Mouse (Mus musculus) hematopoietic stem cell, adult 5-6 weeks (primary cell): ENCODE results near the gene Camta1. TPM values are rescaled to one million over a fixed set of nuclear protein-coding genes. Genes with fewer than 3 reads are reported as not detected.

Experiments used
- ATAC-seq, 2 experiments: fragments of 125-278 bp in 1 of 2; replicated peaks in 1 of 2; 2 replicates each; pipeline ENCODE4 v1.8.0; 2016 to 2017; ENCODE audit warnings: inconsistent platforms in 2 of 2, mild to moderate bottlenecking in 2 of 2, moderate number of reproducible peaks in 2 of 2, low read depth in 1 of 2, moderate TSS enrichment in 1 of 2; ENCODE audit not compliant: low FRiP score in 2 of 2, poor library complexity in 2 of 2, severe bottlenecking in 2 of 2, insufficient read depth in 1 of 2, low TSS enrichment in 1 of 2
- total RNA-seq: library from RNA; stranded (forward); fragments of 172-1452, 232-1000 nt; gene quantifications from 2 replicates; pipeline ENCODE4 v1.2.3, GENCODE M21; 2017

Camta1 gene
- total RNA-seq, 1 experiment from 2014 or later, result 11.6 TPM

- no peak for ATAC-seq
Measured at GRCm38 (mm10) chr4:151328071-151328470, 533.6 kb downstream of the Camta1 start.

GRCm38 (mm10) chr4:151326971-151327686 is 534.5 kb downstream of the Camta1 start:
- ATAC-seq, result no peak

GRCm38 (mm10) chr4:151316428-151316827 is 545.2 kb downstream of the Camta1 start:
- no peak for ATAC-seq

GRCm38 (mm10) chr4:151315726-151316125 is 546.0 kb downstream of the Camta1 start:
- no peak for ATAC-seq

GRCm38 (mm10) chr4:151310773-151311172 is 550.9 kb downstream of the Camta1 start:
- ATAC-seq, result no peak

- no peak for ATAC-seq
Measured at GRCm38 (mm10) chr4:151310056-151310685, 551.5 kb downstream of the Camta1 start.

GRCm38 (mm10) chr4:151306890-151307289 is 554.8 kb downstream of the Camta1 start:
- ATAC-seq, result no peak

GRCm38 (mm10) chr4:151306311-151306765 is 555.3 kb downstream of the Camta1 start:
- no peak for ATAC-seq

- ATAC-seq, result no peak
Measured at GRCm38 (mm10) chr4:151305761-151306160, 555.9 kb downstream of the Camta1 start.

GRCm38 (mm10) chr4:151303931-151304330 is 557.7 kb downstream of the Camta1 start:
- no peak for ATAC-seq

- no peak for ATAC-seq
Measured at GRCm38 (mm10) chr4:151303436-151303835, 558.2 kb downstream of the Camta1 start.

- peak; percentile 19 to 33; a peak in 1 of 4 replicates for ATAC-seq
Measured at GRCm38 (mm10) chr4:151302195-151303126, 559.2 kb downstream of the Camta1 start.

GRCm38 (mm10) chr4:151301337-151301736 is 560.3 kb downstream of the Camta1 start:
- no peak for ATAC-seq

- ATAC-seq, result no peak
Measured at GRCm38 (mm10) chr4:151300706-151301105, 561.0 kb downstream of the Camta1 start.

GRCm38 (mm10) chr4:151295515-151296203 is 566.0 kb downstream of the Camta1 start:
- no peak for ATAC-seq

GRCm38 (mm10) chr4:151288893-151289585 is 572.6 kb downstream of the Camta1 start:
- ATAC-seq, result no peak
